Mouse (Mus musculus) brain, embryonic 14.5 days (tissue): ENCODE results near the gene Sec61a2.

Experiments used
- CTCF ChIP-seq: fragments of 200-500 bp; IDR thresholded peaks from 2 replicates; pipeline ENCODE4 v1.5.1; 2012; ENCODE audit warnings: inconsistent platforms, mild to moderate bottlenecking, moderate library complexity, borderline replicate concordance; ENCODE audit not compliant: insufficient read depth, insufficient read length; ENCODE audit errors: extremely low read depth
- POLR2A ChIP-seq: fragments of 200-500 bp; IDR thresholded peaks from 2 replicates; pipeline ENCODE4 v1.6.1; 2012; ENCODE audit warnings: mild to moderate bottlenecking, inconsistent platforms, borderline replicate concordance; ENCODE audit not compliant: poor library complexity, insufficient read depth, insufficient read length, severe bottlenecking; ENCODE audit errors: extremely low read depth

DNA sequence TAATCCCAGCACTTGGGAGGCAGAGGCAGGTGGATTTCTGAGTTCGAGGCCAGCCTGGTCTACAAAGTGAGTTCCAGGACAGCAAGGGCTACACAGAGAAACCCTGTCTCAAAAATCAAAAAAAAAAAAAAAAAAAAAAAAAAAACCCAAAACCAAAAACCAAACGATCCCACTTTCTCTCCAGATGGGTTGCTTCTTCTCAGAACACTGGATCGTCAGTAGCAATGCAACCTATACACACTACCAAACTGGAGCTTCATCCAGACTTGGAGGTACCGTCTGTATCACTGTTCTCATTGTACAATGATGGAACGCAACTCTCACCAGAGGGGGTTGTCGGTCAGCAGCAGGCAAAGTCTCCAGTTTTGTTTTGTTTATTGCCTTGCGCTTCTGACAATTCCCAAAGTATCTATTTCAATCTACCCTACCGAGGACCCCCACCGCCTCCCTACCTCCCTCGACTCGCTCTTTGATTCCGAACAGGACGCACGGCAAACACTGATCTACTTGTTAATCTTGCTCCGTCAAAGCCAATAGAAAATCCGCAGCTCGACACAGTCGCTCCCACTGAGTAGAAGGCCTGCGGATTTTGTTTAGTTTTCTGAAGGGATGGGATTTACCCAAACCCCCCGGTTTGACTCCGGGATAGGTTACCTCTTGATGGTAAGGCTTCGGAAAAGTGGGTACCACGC lies 50.9 kb downstream of the Sec61a2 start:
- TF ChIP-seq CTCF (no peak), POLR2A (no peak)
